Mouse (Mus musculus) heart, adult 2 months (tissue): ENCODE data around the gene Enpp1.

ENCODE experiments used
- CTCF ChIP-seq: fragments of 200-600 bp; IDR thresholded peaks from 2 replicates; pipeline ENCODE4 v1.8.1; 2022; ENCODE audit warnings: antibody characterized with exemption, mild to moderate bottlenecking, moderate library complexity
- POLR2A ChIP-seq: fragments of 200-500 bp; IDR thresholded peaks from 2 replicates; pipeline ENCODE4 v1.6.1; 2011; ENCODE audit warnings: mild to moderate bottlenecking, low read depth, low read length, control low read depth; ENCODE audit not compliant: insufficient read depth

DNA sequence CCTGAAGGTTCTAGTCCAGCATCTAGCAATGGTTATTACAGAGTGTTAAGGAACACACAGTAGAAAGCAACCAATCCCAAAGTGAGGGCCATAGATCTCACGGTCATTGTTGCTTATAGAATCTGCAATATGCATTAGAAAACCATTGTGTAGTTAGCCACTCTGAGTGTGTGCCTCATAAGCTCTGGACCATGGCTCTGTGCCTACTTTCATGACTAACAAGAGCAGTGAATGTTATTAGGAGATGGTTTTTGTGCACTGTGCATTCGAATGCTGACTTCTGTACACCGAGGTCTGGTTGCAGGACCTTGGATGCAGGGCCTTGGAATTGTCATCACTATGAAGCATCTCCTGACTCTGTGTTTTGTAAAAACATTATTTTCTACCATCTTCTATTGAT lies 9.9 kb upstream of the Enpp1 start:
- no peak for TF ChIP-seq POLR2A
- no peak for TF ChIP-seq CTCF
